Mouse (Mus musculus): Measurements from ENCODE around the gene Clec2l. TPM values are rescaled to one million over a fixed set of nuclear protein-coding genes. Genes with fewer than 3 reads are reported as not detected.

Clec2l gene
- polyA plus RNA-seq, 1 experiment from 2014 or later: 2.9 TPM

DNA sequence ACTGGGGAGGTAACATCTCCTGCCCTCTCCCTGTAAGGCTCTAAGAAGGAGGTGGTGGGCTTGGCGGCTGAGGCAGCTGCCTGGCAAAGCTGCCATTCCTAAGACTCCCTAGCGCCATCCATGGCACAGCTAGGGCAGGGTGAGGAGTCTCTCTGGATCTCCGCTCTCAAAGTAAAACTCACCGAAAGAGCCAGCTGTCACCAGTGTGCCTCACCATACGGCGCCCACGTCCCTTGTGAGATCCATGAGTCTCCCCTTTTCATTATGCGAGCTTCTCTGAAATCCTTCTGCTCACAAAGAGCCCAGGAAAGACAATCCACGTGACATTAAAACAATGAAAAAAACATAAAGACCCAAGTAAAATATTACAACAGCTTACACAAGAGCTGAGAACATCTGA is 33.7 kb downstream of the Clec2l start:
- Histone ChIP-seq H3K4me1 (0 out of 2 replicates have a peak, but pooled peaks cover 4% of the 10 kb centered on the region), H3K27ac (replicated peaks) (no peak overlapping the region), H3K27me3 (no peaks in the 10 kb centered on the region), H3K9me3 (replicated peaks) (no peaks in the 10 kb centered on the region), H3K4me2 (replicated peaks) (no peak overlapping the region), H3K9ac (no peak overlapping the region), H3K4me3 (replicated peaks) (no peak overlapping the region), H3K36me3 (peaks cover 41% of the 10 kb centered on the region)
- 86% methylated on average over 9 of the region's 9 CpGs for WGBS
- no peak for ATAC-seq (ENCODE audit: insufficient number of reproducible peaks, low FRiP score, low TSS enrichment, low read depth)

DNA sequence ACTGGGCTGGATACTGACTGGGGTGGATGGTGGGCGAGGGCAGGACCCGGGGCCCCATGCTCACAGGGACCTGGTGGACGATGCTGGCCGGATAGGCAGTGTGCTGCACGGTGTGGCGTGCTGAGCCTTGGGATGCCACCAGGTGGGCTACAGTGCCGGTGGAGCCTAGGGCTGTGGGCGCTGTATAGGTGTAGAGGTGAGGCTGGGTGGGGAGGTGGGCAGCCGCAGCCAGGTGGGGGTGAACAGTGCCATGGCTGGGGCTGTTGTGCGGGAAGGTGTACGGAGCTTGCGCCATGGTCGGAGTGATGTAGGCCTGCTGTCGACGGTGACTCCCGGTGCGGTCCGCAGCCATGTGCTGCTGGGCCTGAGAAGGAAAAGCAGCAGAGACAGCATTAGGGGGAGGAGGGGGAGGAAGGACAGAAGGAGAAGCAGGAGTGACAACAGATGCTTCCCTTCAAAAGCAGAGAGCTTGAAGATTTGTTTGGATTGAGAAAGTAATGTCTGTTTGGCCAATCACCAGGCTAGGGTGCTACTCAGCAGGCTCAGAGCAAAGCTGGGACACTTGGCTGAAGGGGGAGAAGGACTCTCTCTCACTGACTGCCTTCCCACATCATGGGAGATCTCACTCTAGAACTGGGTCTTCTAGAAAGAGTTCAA is 35.5 kb downstream of the Clec2l start:
- H3K27me3 ChIP-seq: no peaks in the 10 kb centered on the region
- no peak overlapping the region for H3K9ac ChIP-seq
- H3K4me3 ChIP-seq (replicated peaks): no peak overlapping the region
- H3K36me3 ChIP-seq: peaks cover 52% of the 10 kb centered on the region
- no peak overlapping the region for H3K4me2 ChIP-seq (replicated peaks)
- H3K27ac ChIP-seq (replicated peaks): no peak overlapping the region
- H3K9me3 ChIP-seq (replicated peaks): no peaks in the 10 kb centered on the region
- 91% methylated on average over 18 of the region's 18 CpGs for WGBS
- 0 out of 2 replicates have a peak, but pooled peaks have one; percentile 40 for ATAC-seq (ENCODE audit: insufficient number of reproducible peaks, low FRiP score, low TSS enrichment, low read depth)
- 0 out of 2 replicates have a peak, but pooled peaks cover 4% of the 10 kb centered on the region for H3K4me1 ChIP-seq

DNA sequence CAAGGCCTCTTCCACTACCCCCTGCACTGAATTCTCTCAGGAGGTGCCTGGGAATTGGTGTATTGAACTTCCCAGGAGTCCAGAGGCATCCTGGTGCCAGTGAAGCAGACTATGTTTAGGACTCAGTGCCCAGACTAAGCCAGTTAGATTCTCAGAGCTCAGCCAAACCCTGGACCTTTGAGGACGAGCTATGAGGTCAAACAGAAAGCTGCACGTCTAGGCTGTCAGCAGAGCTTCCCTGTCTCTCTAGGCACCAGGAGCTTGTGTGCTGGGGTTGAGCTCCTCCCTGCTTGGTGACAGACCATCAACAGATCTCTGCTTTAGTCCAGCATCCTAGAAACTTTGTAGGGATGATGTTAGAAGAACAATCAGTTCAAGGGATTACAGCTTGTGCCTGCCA is 38.6 kb downstream of the Clec2l start:
- no peak overlapping the region for H3K9ac ChIP-seq
- WGBS: 53% methylated on average over 2 of the region's 2 CpGs
- no peak for ATAC-seq (ENCODE audit: insufficient number of reproducible peaks, low FRiP score, low TSS enrichment, low read depth)
- no peak overlapping the region for H3K27ac ChIP-seq (replicated peaks)
- H3K9me3 ChIP-seq (replicated peaks): no peaks in the 10 kb centered on the region
- H3K4me2 ChIP-seq (replicated peaks): no peak overlapping the region
- peaks cover 55% of the 10 kb centered on the region for H3K36me3 ChIP-seq
- no peak overlapping the region for H3K4me3 ChIP-seq (replicated peaks)
- H3K27me3 ChIP-seq: no peaks in the 10 kb centered on the region
- 0 out of 2 replicates have a peak, but pooled peaks cover 4% of the 10 kb centered on the region for H3K4me1 ChIP-seq

DNA sequence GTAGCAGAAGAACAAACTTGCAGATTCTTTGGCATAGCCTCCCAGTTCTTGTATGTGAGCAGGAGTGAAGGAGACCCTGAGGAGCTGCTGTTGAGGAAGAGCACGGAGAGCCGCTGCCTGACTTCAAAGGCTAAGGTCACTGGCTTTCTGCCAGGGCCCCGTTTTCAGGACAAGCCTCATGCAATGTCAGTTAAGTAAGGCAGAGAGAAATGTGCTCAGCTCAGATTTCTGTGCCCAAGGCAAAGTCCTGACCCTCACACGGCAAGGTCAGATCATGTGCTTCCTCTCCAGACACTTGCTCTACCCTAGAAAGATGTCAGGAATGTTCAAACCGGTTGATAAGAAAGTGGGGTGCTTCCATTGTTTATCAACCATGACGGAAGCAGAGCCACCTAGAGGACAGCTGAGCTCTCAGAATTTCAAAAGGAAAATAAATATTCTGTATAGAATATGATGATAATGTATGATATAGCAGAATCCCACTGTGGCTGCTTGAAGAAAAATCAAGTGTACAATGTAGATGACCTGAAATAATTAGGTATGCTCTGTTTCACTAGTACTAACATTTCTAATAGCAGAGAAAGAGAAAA is 40.0 kb downstream of the Clec2l start:
- ATAC-seq (ENCODE audit: insufficient number of reproducible peaks, low FRiP score, low TSS enrichment, low read depth): no peak
- no peak overlapping the region for H3K4me2 ChIP-seq (replicated peaks)
- 14% methylated on average over 6 of the region's 6 CpGs for WGBS
- no peak overlapping the region for H3K4me3 ChIP-seq (replicated peaks)
- H3K27me3 ChIP-seq: no peaks in the 10 kb centered on the region
- no peak overlapping the region for H3K9ac ChIP-seq
- peaks cover 52% of the 10 kb centered on the region for H3K36me3 ChIP-seq
- 0 out of 2 replicates have a peak, but pooled peaks cover 4% of the 10 kb centered on the region for H3K4me1 ChIP-seq
- H3K27ac ChIP-seq (replicated peaks): no peak overlapping the region
- H3K9me3 ChIP-seq (replicated peaks): no peaks in the 10 kb centered on the region

DNA sequence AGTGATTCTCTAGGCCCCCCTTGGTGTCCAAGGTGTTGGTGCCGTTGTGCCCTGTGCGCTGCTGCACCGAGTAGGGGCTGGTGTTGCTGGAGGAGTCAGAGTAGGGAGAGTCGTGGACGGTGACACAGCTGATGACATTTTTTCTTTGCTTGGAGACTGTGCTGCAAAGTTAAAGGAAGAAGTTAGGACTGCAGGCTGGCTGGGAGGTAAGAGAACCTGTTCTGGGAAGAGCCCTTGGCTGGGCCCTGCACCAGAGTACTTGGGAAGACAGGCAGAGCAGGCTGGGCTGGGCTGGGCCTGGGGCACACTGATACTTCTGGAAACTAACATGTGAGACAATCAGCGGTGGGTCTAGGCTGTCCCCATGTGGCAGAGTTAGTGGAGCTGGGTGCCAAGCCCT is 40.7 kb downstream of the Clec2l start:
- Histone ChIP-seq H3K9me3 (replicated peaks) (no peaks in the 10 kb centered on the region), H3K27me3 (no peaks in the 10 kb centered on the region), H3K9ac (no peak overlapping the region), H3K4me2 (replicated peaks) (no peak overlapping the region), H3K27ac (replicated peaks) (no peak overlapping the region), H3K4me3 (replicated peaks) (no peak overlapping the region), H3K4me1 (0 out of 2 replicates have a peak, but pooled peaks cover 4% of the 10 kb centered on the region), H3K36me3 (peaks cover 46% of the 10 kb centered on the region)
- ATAC-seq (ENCODE audit: insufficient number of reproducible peaks, low FRiP score, low TSS enrichment, low read depth): no peak
- WGBS: 76% methylated on average over 6 of the region's 6 CpGs

DNA sequence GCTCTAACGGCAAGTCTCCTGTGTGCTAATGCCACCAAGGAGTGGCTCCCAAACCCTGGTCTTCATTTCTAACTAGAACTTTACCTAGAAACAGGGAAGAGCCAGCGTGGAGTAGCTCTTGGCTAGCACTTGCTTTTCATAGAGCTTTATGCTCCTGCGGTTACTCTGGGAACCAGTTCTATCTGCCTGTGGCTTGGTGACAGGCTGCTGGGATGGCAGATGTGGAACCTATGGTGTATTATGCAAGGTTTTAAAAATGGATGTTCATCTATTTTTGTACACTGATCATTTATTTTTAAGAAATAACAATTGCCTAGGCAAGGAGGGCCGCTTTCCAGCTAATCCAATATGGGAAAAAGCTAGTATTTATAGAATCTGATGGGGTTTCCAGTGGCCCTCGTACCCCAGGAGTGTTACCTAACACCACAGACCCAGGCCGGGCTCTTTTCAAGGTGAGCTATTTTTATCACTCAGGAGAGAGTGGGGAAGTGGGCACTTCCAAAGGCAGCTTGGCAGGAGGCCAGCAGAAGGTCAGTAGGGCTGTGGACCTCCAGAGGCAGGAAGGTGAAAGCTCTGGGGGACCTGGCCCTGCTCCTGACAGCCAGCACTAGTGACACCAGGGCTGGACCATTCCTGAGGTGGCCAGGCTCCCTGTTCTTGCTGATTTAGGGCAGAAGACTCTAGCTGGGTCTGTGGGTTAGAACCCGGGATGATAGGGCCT is 41.6 kb downstream of the Clec2l start:
- Histone ChIP-seq H3K9ac (no peak overlapping the region), H3K36me3 (peaks cover 37% of the 10 kb centered on the region), H3K4me1 (0 out of 2 replicates have a peak, but pooled peaks cover 4% of the 10 kb centered on the region), H3K27ac (replicated peaks) (no peak overlapping the region), H3K4me3 (replicated peaks) (no peak overlapping the region), H3K4me2 (replicated peaks) (no peak overlapping the region), H3K27me3 (no peaks in the 10 kb centered on the region), H3K9me3 (replicated peaks) (no peaks in the 10 kb centered on the region)
- WGBS: 78% methylated on average over 7 of the region's 7 CpGs
- ATAC-seq (ENCODE audit: insufficient number of reproducible peaks, low FRiP score, low TSS enrichment, low read depth): no peak

DNA sequence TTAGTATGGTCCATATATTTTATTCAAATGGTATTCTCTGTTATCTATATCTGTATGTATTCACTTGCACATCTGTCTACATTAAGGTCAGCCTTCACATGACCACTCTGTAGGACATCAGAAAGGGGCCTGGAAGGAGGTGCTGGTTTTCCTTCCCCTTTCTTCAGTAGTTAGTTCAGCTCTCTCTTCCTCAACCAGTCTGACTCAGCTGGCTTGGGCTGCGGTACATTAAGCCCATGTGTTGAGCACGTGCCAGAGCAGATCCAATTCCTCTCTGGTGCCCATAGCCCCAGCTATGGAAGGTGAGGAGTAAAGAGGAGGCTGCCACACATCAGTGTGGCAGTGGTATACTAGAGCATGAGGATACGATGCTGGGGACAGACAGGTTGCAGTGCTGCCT is 47.6 kb downstream of the Clec2l start:
- ATAC-seq (ENCODE audit: insufficient number of reproducible peaks, low FRiP score, low TSS enrichment, low read depth): no peak
- Histone ChIP-seq H3K27ac (replicated peaks) (no peak overlapping the region), H3K9ac (no peak overlapping the region), H3K4me3 (replicated peaks) (no peak overlapping the region), H3K9me3 (replicated peaks) (no peaks in the 10 kb centered on the region), H3K4me1 (peaks cover 5% of the 10 kb centered on the region; the same call in 1 of the 2 replicates), H3K27me3 (no peaks in the 10 kb centered on the region), H3K36me3 (peaks cover 48% of the 10 kb centered on the region), H3K4me2 (replicated peaks) (no peak overlapping the region)
- WGBS: 65% methylated on average over 3 of the region's 3 CpGs

DNA sequence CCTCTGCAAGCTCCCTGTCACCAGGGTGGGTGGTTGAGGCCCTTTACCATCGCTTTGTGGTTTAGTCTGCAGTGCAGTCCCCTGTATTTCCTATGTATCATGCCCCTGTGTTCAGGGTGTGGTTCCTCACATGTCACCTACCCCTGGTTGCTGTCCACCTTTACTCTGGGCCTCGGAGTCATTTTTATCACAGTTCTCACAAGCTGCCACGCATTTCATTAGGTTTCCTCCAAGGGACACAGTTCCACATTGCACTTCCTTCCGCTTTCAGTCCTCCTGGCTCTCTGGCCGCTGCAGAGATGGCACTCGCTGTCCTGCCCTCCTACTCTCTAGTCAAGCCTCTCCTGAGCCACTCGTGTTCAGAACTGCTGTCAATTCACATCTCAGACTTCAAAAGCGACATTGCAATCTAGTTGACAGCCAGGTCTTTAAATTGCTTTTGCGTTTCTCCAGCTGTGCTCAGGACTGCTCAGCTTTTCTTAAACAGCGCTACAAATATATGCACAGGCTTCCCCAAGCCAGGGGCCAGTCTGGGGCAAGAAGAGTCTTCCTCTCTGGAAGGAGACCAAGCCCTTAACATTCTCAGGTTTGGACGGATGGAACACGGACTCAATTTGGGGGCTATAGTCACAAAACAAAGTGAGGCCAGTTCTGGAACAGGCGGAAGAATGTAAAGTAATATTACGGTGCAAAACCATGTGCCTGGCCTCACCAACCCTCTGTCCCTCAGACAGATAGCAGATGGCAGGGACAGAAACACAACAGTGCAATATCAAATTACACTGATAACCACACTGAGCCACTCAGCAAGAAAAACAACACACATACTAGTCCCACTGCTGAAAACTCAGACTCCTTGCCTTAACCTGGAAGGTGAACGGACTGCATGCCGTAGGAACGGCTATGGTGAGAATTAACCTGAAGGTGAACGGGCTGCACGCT is 51.4 kb downstream of the Clec2l start:
- H3K27me3 ChIP-seq: no peaks in the 10 kb centered on the region
- 80% methylated on average over 19 of the region's 19 CpGs for WGBS
- no peaks in the 10 kb centered on the region for H3K9me3 ChIP-seq (replicated peaks)
- H3K4me3 ChIP-seq (replicated peaks): no peak overlapping the region
- H3K27ac ChIP-seq (replicated peaks): no peak overlapping the region
- peaks cover 75% of the 10 kb centered on the region for H3K36me3 ChIP-seq
- H3K4me2 ChIP-seq (replicated peaks): no peak overlapping the region
- H3K4me1 ChIP-seq: peaks cover 5% of the 10 kb centered on the region; the same call in 1 of the 2 replicates
- ATAC-seq (ENCODE audit: insufficient number of reproducible peaks, low FRiP score, low TSS enrichment, low read depth): no peak
- H3K9ac ChIP-seq: no peak overlapping the region

DNA sequence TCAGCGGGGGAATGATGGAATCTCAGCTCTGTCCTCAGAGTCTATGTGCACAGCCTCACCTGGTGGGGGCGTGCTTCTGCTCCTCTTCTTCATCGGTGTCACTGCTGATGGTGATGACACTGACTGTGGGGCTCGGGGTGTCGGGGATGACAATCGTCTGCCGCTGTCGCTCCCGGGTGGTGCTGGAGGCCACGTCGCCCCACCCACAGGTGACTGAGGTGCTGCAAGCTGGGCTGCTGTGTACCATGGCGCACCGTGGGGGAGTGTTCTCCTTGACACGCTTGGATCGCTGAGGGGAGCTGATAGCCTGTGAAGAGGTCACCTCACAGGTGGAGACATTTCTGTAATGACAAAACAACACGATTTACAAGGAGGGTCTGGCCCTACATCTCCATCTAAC is 53.0 kb downstream of the Clec2l start:
- peaks cover 75% of the 10 kb centered on the region for H3K36me3 ChIP-seq
- H3K4me2 ChIP-seq (replicated peaks): no peak overlapping the region
- no peaks in the 10 kb centered on the region for H3K27me3 ChIP-seq
- no peak overlapping the region for H3K27ac ChIP-seq (replicated peaks)
- WGBS: 93% methylated on average over 16 of the region's 16 CpGs
- H3K4me3 ChIP-seq (replicated peaks): no peak overlapping the region
- no peak for ATAC-seq (ENCODE audit: insufficient number of reproducible peaks, low FRiP score, low TSS enrichment, low read depth)
- H3K4me1 ChIP-seq: peaks cover under 1% of the 10 kb centered on the region; the same call in 1 of the 2 replicates
- H3K9me3 ChIP-seq (replicated peaks): no peaks in the 10 kb centered on the region
- H3K9ac ChIP-seq: no peak overlapping the region

DNA sequence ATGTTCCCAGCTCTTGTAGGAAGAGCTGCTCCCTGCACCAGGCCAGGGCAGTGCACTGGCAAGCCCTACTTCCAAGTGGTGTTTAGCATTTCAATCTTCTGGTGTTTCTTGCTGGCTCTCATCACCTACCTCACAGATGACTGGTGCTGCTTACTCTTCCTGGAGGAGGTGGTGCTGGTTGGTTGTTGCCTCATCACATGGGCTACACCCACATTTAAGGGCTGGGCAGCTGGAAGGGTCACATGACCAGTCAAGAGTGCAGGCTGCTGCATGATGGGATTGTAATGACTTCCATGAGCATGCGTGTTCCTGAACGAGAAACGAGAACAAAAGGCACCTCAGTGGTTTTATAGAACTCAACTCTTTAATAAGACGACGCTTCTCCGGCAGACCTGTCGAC is 55.8 kb downstream of the Clec2l start:
- ATAC-seq (ENCODE audit: insufficient number of reproducible peaks, low FRiP score, low TSS enrichment, low read depth): no peak

More for the DNA sequence above, 55.8 kb downstream of the Clec2l start:
- no peak overlapping the region for H3K4me3 ChIP-seq (replicated peaks)
- no peak overlapping the region for H3K27ac ChIP-seq (replicated peaks)
- no peak overlapping the region for H3K4me2 ChIP-seq (replicated peaks)
- H3K9me3 ChIP-seq (replicated peaks): no peaks in the 10 kb centered on the region
- H3K9ac ChIP-seq: no peak overlapping the region
- H3K36me3 ChIP-seq: peaks cover 66% of the 10 kb centered on the region
- no peaks in the 10 kb centered on the region for H3K4me1 ChIP-seq
- H3K27me3 ChIP-seq: no peaks in the 10 kb centered on the region
- 93% methylated on average over 7 of the region's 7 CpGs for WGBS

Measured in embryonic facial prominence, embryonic 15.5 days (tissue).